Mouse (Mus musculus) heart, postnatal 0 days (tissue): ENCODE data around the gene Mroh7. TPM values are rescaled to one million over a fixed set of nuclear protein-coding genes. Genes with fewer than 3 reads are reported as not detected.

Source experiments
- ATAC-seq: fragments of 200-750 bp; cut with Nextera tagmentation; 2 replicates; pipeline ENCODE4 v1.8.0; 2017; ENCODE audit warnings: low read depth, moderate number of reproducible peaks, moderate library complexity; ENCODE audit not compliant: insufficient read depth
- DNase-seq: peaks from one replicate; pipeline ENCODE4 v3.0.0-alpha.2; 2016; ENCODE audit warnings: low spot score
- H3K27ac ChIP-seq: fragments of 300-500 bp; sonication (generic); 2 replicates; pipeline ENCODE4 v1.5.1; 2014; ENCODE audit warnings: low read depth, mild to moderate bottlenecking
- H3K27me3 ChIP-seq: fragments of 300-500 bp; sonication (generic); 2 replicates; pipeline ENCODE4 v1.6.1; 2014; ENCODE audit warnings: low read length, mixed read lengths; ENCODE audit not compliant: control insufficient read depth, insufficient read depth
- H3K36me3 ChIP-seq: fragments of 300-500 bp; sonication (generic); replicated peaks from 2 replicates; pipeline ENCODE4 v1.6.1; 2014; ENCODE audit warnings: low read length, mixed read lengths; ENCODE audit not compliant: control insufficient read depth, insufficient read depth
- H3K4me1 ChIP-seq: fragments of 300-500 bp; sonication (generic); 2 replicates; pipeline ENCODE4 v1.6.1; 2014; ENCODE audit warnings: antibody characterized with exemption; ENCODE audit not compliant: control insufficient read depth, insufficient read depth
- H3K4me2 ChIP-seq: fragments of 300-500 bp; sonication (generic); 2 replicates; pipeline ENCODE4 v1.6.1; 2014; ENCODE audit warnings: low read depth, mild to moderate bottlenecking, low read length, moderate library complexity
- H3K4me3 ChIP-seq: fragments of 300-500 bp; sonication (generic); 2 replicates; pipeline ENCODE4 v1.5.1; 2014; ENCODE audit warnings: low read depth, low read length
- H3K9ac ChIP-seq: fragments of 300-500 bp; sonication (generic); replicated peaks from 2 replicates; pipeline ENCODE4 v1.6.1; 2014; ENCODE audit warnings: low read depth, low read length, mixed read lengths
- H3K9me3 ChIP-seq: fragments of 300-500 bp; sonication (generic); replicated peaks from 2 replicates; pipeline ENCODE4 v1.6.1; 2016; ENCODE audit warnings: low read length; ENCODE audit not compliant: control insufficient read depth
- CTCF ChIP-seq: IDR thresholded peaks from 2 replicates; pipeline ENCODE4 v1.5.1; 2016; ENCODE audit warnings: antibody characterized with exemption, control low read depth, low read depth
- EP300 ChIP-seq: IDR thresholded peaks from 2 replicates; pipeline ENCODE4 v1.6.1; 2016; ENCODE audit warnings: antibody characterized with exemption, low read depth
- WGBS: fragments of 180-500 bp; shearing (Covaris S2); extraction: QIAGEN DNeasy Blood & Tissue Kit; methylation state at CpG from one replicate; pipeline ENCODE4 v1.1.7; 2014; 5-methylcytosine and 5-hydroxymethylcytosine counted together
- polyA plus RNA-seq: library from polyadenylated mRNA; unstranded; fragments of >200 nt; fragmentation: Nextera tagmentation; extraction: Ambion mirVana; gene quantifications from 2 replicates; pipeline ENCODE4 v1.2.1, GENCODE M21; 2015
- total RNA-seq: library from RNA; depleted of rRNA; stranded (reverse); fragments of >200 nt; gene quantifications from 2 replicates; pipeline ENCODE4 v1.2.3, GENCODE M21; 2014; ENCODE audit warnings: low replicate concordance; rRNA removed

Mroh7 gene
- total and polyA plus RNA-seq, 2 experiments from 2014 or later = 0.15 to 0.33 TPM

GRCm38 (mm10) chr4:106632313-106632712 lies 98.4 kb downstream of the Mroh7 start:
- H3K9me3 ChIP-seq = no peaks in the 10 kb centered on the region
- TF ChIP-seq CTCF (no peak), EP300 (no peak)
- no peak overlapping the region for H3K9ac ChIP-seq
- H3K4me3 ChIP-seq = no peak overlapping the region
- 0 out of 2 replicates have a peak, but pooled peaks cover 8% of the 10 kb centered on the region for H3K27me3 ChIP-seq
- ATAC-seq (no peak), DNase-seq (no peak)
- no peaks in the 10 kb centered on the region for H3K36me3 ChIP-seq
- H3K4me1 ChIP-seq = no peaks in the 10 kb centered on the region
- H3K27ac ChIP-seq = no peak overlapping the region
- WGBS = 33% methylated on average over 1 of the region's 3 CpGs
- H3K4me2 ChIP-seq = no peak overlapping the region

Other genes with a start within 250 kb of the Mroh7 start
- gene Bsnd, start 238.6 kb downstream of the Mroh7 start, total RNA-seq = 0.15 TPM in 1 of 2 replicates, not detected in the other
- not detected in 2 replicates for gene Bsnd, start 238.6 kb downstream of the Mroh7 start, polyA plus RNA-seq
- 41.8 and 43.2 TPM in 2 replicates for gene Dhcr24, start 169.9 kb downstream of the Mroh7 start, total RNA-seq
- gene Dhcr24, start 169.9 kb downstream of the Mroh7 start, polyA plus RNA-seq = 1.7 and 1.9 TPM in 2 replicates
- not detected in 2 replicates for gene Lexm, start 113.7 kb downstream of the Mroh7 start, total RNA-seq
- not detected in 2 replicates for gene Lexm, start 113.7 kb downstream of the Mroh7 start, polyA plus RNA-seq
- 0.73 TPM in 1 of 2 replicates, not detected in the other for gene Ttc22, start 108.5 kb downstream of the Mroh7 start, total RNA-seq
- gene Ttc22, start 108.5 kb downstream of the Mroh7 start, polyA plus RNA-seq = 0.25 and 0.38 TPM in 2 replicates
- 12.3 and 46.3 TPM in 2 replicates for gene Pars2, start 79.9 kb downstream of the Mroh7 start, total RNA-seq
- gene Pars2, start 79.9 kb downstream of the Mroh7 start, polyA plus RNA-seq = 6.6 and 7.2 TPM in 2 replicates
- gene Ttc4, start 52.0 kb downstream of the Mroh7 start, total RNA-seq = 58.9 and 60.1 TPM in 2 replicates
- 30.5 and 35.1 TPM in 2 replicates for gene Ttc4, start 52.0 kb downstream of the Mroh7 start, polyA plus RNA-seq
- 1.7 TPM in 1 of 2 replicates, not detected in the other for gene Fam151a, start 3.0 kb upstream of the Mroh7 start, total RNA-seq
- gene Fam151a, start 3.0 kb upstream of the Mroh7 start, polyA plus RNA-seq = 0.10 TPM in 1 of 2 replicates, not detected in the other
- gene Acot11, start 74.1 kb upstream of the Mroh7 start, total RNA-seq = 18.8 and 34.6 TPM in 2 replicates
- 5.8 and 6.2 TPM in 2 replicates for gene Acot11, start 74.1 kb upstream of the Mroh7 start, polyA plus RNA-seq
- gene Ssbp3, start 179.8 kb upstream of the Mroh7 start, total RNA-seq = 35.6 and 41.1 TPM in 2 replicates
- gene Ssbp3, start 179.8 kb upstream of the Mroh7 start, polyA plus RNA-seq = 25.9 and 29.0 TPM in 2 replicates